Mouse (Mus musculus) T-helper 1 cell (primary cell): ENCODE data around the gene Golga3.

Experiments
- in situ Hi-C: fragments of 300-600 bp; cut with MboI, MseI; formaldehyde crosslinking; loops from one replicate; pipeline ENCODE4 v1.15.1; 2025; ENCODE audit warnings: high pct_unique_total_duplicates

The Golga3 gene

DNA sequence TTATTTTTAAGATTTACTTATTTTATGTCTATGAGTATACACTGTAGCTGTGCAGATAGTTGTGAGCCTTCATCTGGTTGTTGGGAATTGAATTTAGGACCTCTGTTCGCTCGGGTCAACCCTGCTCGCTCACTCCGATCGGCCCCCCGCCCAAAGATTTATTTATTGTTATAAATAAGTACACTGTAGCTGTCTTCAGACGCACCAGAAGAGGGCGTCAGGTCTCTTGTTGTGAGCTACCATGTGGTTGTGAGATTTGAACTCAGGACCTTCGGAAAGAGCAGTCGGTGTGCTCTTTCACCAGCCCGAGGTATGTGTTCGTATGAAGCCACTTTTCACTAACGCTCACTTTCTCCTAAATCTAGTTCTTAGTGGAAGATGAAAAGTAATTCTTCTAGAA is 55.1 kb downstream of the Golga3 start:
- in situ Hi-C loops = no loop called here

GRCm38 (mm10) chr5:110232346-110232745 is 55.8 kb downstream of the Golga3 start:
- in situ Hi-C loops = no loop called here

DNA sequence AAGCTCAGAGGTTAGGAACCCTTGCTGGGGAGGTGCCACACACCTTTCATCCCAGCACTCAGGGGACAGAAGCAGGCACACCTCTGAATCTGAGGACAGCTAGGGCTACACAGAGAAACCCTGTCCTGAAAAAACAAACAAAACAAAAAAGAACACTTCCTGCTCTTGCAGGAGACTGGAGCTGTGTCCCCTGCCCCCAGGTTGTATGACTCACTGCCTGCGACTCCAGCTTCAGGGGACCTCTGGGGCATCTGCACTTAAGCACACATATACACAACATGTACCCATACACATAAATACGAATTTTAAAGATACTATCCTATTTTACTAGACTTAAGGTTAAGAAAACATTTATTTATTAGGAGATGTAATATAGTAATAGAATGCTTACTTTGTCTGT is 67.6 kb downstream of the Golga3 start:
- in situ Hi-C loops = no loop called here

GRCm38 (mm10) chr5:110266941-110267340 is 90.4 kb downstream of the Golga3 start:
- in situ Hi-C loops = no loop called here

GRCm38 (mm10) chr5:110269141-110270101 is 92.9 kb downstream of the Golga3 start, which contains the start of gene Pgam5:
Pgam5 (minus strand) TSS chr5:110269913.
- in situ Hi-C loops = no loop called here

DNA sequence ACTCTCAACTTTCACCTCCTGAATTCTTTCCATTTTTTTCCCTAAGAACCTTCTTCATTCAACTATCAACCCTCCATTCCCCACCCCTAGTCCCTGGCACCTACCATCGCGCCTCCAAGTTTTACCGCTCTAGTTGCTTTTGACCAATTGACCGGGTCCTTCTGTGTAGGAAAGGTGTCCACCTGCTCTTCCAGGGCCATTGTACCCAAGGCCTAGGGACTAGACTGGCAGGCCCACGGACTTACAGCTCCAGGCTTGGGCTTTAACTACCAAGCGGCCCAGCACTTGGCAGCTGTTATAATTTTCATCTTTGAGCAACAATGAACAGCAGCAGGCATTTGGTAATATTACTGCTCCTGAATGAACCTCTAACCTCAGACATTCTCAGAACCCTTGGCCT is 93.7 kb downstream of the Golga3 start:
- in situ Hi-C loops = no loop called here

DNA sequence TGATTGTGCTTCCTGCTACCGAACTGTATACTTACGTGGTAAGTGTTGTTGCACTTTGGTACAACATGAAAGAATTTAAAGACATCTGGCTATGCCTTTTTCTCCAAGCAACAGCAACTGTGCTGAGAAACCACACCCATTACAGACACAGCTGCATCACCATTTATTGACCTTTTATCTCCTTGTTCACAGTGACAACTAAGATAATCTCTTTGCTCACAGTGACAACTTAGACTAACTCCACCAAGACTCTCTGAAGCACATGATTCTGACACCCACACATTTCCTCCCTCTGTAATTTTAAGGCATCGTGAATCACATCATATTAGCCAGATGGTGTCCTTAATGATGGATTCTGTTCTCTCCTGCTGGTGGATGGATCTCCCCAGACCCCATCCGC is 97.6 kb downstream of the Golga3 start:
- in situ Hi-C loops = no loop called here

DNA sequence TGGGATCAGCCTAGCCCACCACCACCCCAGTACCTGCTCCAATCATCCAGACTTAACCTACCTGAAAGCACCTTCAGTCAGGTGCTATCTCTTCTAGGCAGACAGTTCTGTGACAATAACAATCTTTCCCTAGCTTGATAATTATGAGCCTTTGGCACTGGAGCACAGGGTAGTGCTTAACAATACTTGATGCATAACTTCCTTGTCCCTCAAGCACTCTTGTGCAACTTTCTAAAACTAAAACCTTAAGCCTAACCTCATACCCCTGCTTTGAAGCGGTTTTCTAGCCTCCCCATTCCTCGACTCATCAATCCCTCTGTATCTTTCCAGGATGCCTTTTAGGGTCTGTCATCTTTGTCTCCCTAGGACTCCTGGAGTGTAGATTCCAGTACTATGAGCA is 98.3 kb downstream of the Golga3 start:
- in situ Hi-C loops = no loop called here
